Mouse (Mus musculus) embryonic facial prominence, embryonic 10.5 days (tissue): ENCODE data around the gene Ccdc144b. TPM values are rescaled to one million over a fixed set of nuclear protein-coding genes. Genes with fewer than 3 reads are reported as not detected.
A peak's percentile ranks its signal among the peaks of the same experiment; 100 is the strongest.

ENCODE experiments used
- DNase-seq: peaks from one replicate; pipeline ENCODE4 v3.0.0-alpha.2; 2017; ENCODE audit warnings: low spot score
- H3K27ac ChIP-seq: fragments of 300-500 bp; sonication (generic); replicated peaks from 2 replicates; pipeline ENCODE4 v1.5.1; 2016; ENCODE audit warnings: mild to moderate bottlenecking
- H3K27me3 ChIP-seq: fragments of 300-500 bp; sonication (generic); replicated peaks from 2 replicates; pipeline ENCODE4 v1.6.1; 2016; ENCODE audit warnings: low read depth, mild to moderate bottlenecking; ENCODE audit not compliant: poor library complexity, severe bottlenecking
- H3K36me3 ChIP-seq: fragments of 300-500 bp; sonication (generic); replicated peaks from 2 replicates; pipeline ENCODE4 v1.6.1; 2016; ENCODE audit warnings: mild to moderate bottlenecking, moderate library complexity
- H3K4me1 ChIP-seq: fragments of 300-500 bp; sonication (generic); 2 replicates; pipeline ENCODE4 v1.6.1; 2016
- H3K4me3 ChIP-seq: fragments of 300-500 bp; sonication (generic); 2 replicates; pipeline ENCODE4 v1.5.1; 2016; ENCODE audit warnings: mild to moderate bottlenecking, moderate library complexity
- H3K9me3 ChIP-seq: fragments of 300-500 bp; sonication (generic); 2 replicates; pipeline ENCODE4 v1.6.1; 2016; ENCODE audit warnings: mild to moderate bottlenecking
- WGBS: fragments of 180-500 bp; shearing (Covaris S2); methylation state at CpG from one replicate; pipeline ENCODE4 v1.1.7; 2016; 5-methylcytosine and 5-hydroxymethylcytosine counted together
- polyA plus RNA-seq: library from polyadenylated mRNA; unstranded; fragments of >200 nt; fragmentation: Nextera tagmentation; extraction: Ambion mirVana; gene quantifications from 2 replicates; pipeline ENCODE4 v1.2.1, GENCODE M21; 2016

The Ccdc144b gene
- polyA plus RNA-seq, 1 experiment from 2014 or later = not detected

DNA sequence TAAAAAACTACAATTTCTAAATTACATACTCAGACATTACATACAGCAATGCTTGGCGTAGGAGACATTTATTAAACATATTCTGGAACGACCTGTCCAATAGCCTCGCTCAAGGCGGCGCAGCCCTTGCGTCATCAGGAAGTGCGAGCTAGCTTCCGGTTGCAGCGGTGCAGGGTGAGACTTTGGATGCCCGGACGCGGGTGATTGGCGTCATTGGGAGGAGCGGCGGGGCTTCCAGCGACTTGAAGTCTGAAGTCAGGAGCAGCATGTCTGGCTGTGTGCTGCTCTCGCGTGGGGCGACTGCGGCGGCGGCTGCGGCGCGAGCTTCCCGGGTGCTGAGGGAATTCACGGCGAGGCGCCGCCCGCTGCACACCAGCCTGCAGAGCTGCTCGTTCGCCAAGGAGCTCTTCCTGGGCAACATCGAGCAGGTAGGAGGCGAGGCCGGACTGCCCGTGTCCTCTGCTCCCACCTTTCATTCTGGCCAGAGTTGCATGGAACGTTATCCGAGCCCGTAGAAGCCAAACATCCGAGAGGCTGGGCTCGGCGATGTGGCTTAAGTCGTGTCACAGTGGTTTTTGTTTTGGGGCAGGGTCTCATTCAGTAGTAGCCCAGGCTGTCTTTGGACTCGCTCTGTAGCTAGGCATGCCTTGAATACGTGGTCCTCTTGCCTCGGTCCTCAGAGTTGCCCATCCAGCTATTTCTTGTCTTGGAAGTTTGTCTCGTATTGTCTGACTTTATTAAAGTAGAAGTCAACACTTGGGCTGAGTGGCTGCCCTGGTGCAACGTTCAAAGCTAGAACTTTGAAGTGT lies 12.7 kb upstream of the Ccdc144b start, which contains the start of gene Acad9:
Gene Acad9 (plus strand): TSS at position 137 of the 809 bp plus-strand sequence.
- Histone ChIP-seq H3K27ac (peak within 1 kb of the TSS; percentile 83), H3K4me1 (peaks cover 14% of the 10 kb centered on the region), H3K4me3 (peak within 1 kb of the TSS; percentile 67), H3K36me3 (peaks cover 16% of the 10 kb centered on the region), H3K9me3 (no peaks in the 10 kb centered on the region), H3K27me3 (no peaks in the 10 kb centered on the region; the same call in 1 of the 2 replicates)
- WGBS = under 1% methylated on average over 49 of the region's 49 CpGs
- peak; percentile 96 for DNase-seq

GRCm38 (mm10) chr3:36065166-36065565 lies 11.8 kb upstream of the Ccdc144b start:
- H3K4me1 ChIP-seq = peaks cover 14% of the 10 kb centered on the region
- 92% methylated on average over 2 of the region's 2 CpGs for WGBS
- H3K36me3 ChIP-seq = peaks cover 7% of the 10 kb centered on the region
- DNase-seq = no peak
- H3K27me3 ChIP-seq = no peaks in the 10 kb centered on the region; the same call in 1 of the 2 replicates
- H3K9me3 ChIP-seq = no peaks in the 10 kb centered on the region
- no peak overlapping the region for H3K27ac ChIP-seq
- peak overlapping the region; percentile 67 for H3K4me3 ChIP-seq

DNA sequence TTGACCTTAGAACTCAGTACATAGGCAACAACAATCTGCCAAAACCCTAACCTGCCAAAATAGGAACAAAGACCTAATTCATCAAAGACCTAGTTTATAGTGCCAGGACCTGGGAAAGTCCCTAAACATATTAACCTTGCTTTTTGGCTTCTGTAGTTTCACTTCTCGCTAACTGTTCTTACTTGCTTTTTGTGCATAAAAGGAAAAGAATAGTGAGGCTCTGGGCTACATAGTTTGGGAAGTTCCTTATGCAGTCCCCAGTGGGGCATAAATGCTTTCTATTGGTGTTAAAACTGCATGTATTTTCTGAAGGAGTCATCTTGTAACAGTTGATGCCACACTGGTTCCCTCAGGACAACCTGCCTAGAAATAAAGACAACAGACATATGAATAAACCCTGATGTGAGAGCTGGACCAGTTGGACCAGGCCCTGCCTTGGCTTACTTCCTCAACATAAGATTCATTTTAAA lies 11.3 kb upstream of the Ccdc144b start:
- no peaks in the 10 kb centered on the region; the same call in 1 of the 2 replicates for H3K27me3 ChIP-seq
- no peaks in the 10 kb centered on the region for H3K9me3 ChIP-seq
- H3K4me1 ChIP-seq = peaks cover 14% of the 10 kb centered on the region
- H3K36me3 ChIP-seq = peaks cover 2% of the 10 kb centered on the region; the same call in 1 of the 2 replicates
- H3K4me3 ChIP-seq = no peak overlapping the region
- H3K27ac ChIP-seq = no peak overlapping the region
- WGBS = 95% methylated on average over 1 of the region's 1 CpGs
- DNase-seq = no peak

GRCm38 (mm10) chr3:36060096-36060850 lies 6.9 kb upstream of the Ccdc144b start:
- Histone ChIP-seq H3K9me3 (no peaks in the 10 kb centered on the region), H3K36me3 (no peaks in the 10 kb centered on the region), H3K27me3 (no peaks in the 10 kb centered on the region; the same call in 1 of the 2 replicates), H3K27ac (no peak overlapping the region), H3K4me3 (no peak overlapping the region), H3K4me1 (0 out of 2 replicates have a peak, but pooled peaks cover 1% of the 10 kb centered on the region)
- DNase-seq = peak; percentile 54
- 35% methylated on average over 8 of the region's 8 CpGs for WGBS

DNA sequence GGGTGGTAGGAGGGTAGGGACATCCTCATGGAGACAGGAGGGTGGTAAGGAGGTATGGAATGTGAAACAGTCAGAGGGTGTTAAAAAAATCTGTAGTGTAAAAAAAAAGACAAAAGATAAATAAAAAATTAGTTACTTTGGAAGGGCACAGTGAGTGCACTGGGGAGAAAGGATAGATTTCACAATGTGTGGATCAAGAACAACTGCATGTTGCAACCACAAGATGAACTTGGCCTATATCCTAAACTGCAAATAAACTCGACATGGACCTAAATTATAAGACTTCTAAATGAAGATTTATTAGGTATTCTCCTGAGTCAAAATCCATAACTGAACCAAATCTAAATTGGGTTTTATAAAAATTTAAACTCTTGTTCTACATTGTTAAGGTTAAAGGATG lies 4.2 kb downstream of the Ccdc144b start:
- no peaks in the 10 kb centered on the region for H3K9me3 ChIP-seq
- no peak overlapping the region for H3K27ac ChIP-seq
- H3K36me3 ChIP-seq = no peaks in the 10 kb centered on the region
- WGBS = 69% methylated on average over 1 of the region's 1 CpGs
- DNase-seq = no peak
- no peaks in the 10 kb centered on the region for H3K27me3 ChIP-seq
- H3K4me3 ChIP-seq = no peak overlapping the region
- H3K4me1 ChIP-seq = no peaks in the 10 kb centered on the region

- no peak overlapping the region for H3K27ac ChIP-seq
- 86% methylated on average over 4 of the region's 4 CpGs for WGBS
Observed at GRCm38 (mm10) chr3:36045086-36045485, 8.3 kb downstream of the Ccdc144b start.

DNA sequence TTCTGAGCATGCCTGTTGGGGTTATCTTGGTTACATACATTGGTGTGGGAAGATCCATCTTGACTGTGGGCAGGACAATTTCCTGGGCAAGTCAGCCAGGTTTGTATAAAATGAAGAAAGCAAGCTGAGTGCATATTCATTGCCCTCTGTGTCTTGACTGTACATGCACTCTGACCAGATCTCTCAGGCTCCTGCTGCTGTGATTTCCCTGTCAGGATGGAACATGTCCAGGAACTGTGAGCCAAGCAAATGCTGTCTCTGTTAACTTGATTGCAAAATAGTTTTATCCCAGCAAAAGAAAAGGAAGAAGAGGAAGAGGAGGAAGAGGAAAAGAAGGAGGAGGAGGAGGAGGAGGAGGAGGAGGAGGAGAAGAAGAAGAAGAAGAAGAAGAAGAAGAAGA lies 8.8 kb downstream of the Ccdc144b start:
- no peaks in the 10 kb centered on the region for H3K27me3 ChIP-seq
- H3K4me3 ChIP-seq = no peak overlapping the region
- no peak for DNase-seq
- H3K9me3 ChIP-seq = no peaks in the 10 kb centered on the region
- no peak overlapping the region for H3K27ac ChIP-seq
- H3K4me1 ChIP-seq = no peaks in the 10 kb centered on the region
- H3K36me3 ChIP-seq = no peaks in the 10 kb centered on the region

More at GRCm38 (mm10) chr3:36045086-36045485, 8.3 kb downstream of the Ccdc144b start:
- Histone ChIP-seq H3K4me3 (no peak overlapping the region), H3K4me1 (no peaks in the 10 kb centered on the region), H3K36me3 (no peaks in the 10 kb centered on the region), H3K27me3 (no peaks in the 10 kb centered on the region), H3K9me3 (no peaks in the 10 kb centered on the region)
- no peak for DNase-seq

GRCm38 (mm10) chr3:36031740-36032510 lies 21.4 kb downstream of the Ccdc144b start:
- Histone ChIP-seq H3K27ac (no peak overlapping the region), H3K4me3 (no peak overlapping the region), H3K36me3 (no peaks in the 10 kb centered on the region), H3K9me3 (no peaks in the 10 kb centered on the region), H3K27me3 (no peaks in the 10 kb centered on the region), H3K4me1 (no peaks in the 10 kb centered on the region)
- no peak for DNase-seq
- WGBS = 84% methylated on average over 6 of the region's 6 CpGs

- Histone ChIP-seq H3K9me3 (no peaks in the 10 kb centered on the region), H3K36me3 (no peaks in the 10 kb centered on the region), H3K4me3 (no peak overlapping the region), H3K4me1 (no peaks in the 10 kb centered on the region), H3K27me3 (no peaks in the 10 kb centered on the region), H3K27ac (no peak overlapping the region)
- DNase-seq = no peak
- 89% methylated on average over 4 of the region's 4 CpGs for WGBS
Observed at GRCm38 (mm10) chr3:36029993-36030392, 23.4 kb downstream of the Ccdc144b start.

- no peaks in the 10 kb centered on the region for H3K36me3 ChIP-seq
- H3K27ac ChIP-seq = no peak overlapping the region
- H3K27me3 ChIP-seq = no peaks in the 10 kb centered on the region
- no peak for DNase-seq
- H3K4me1 ChIP-seq = no peaks in the 10 kb centered on the region
- 84% methylated on average over 6 of the region's 6 CpGs for WGBS
- no peak overlapping the region for H3K4me3 ChIP-seq
- H3K9me3 ChIP-seq = no peaks in the 10 kb centered on the region
Observed at GRCm38 (mm10) chr3:36025732-36026131, 27.6 kb downstream of the Ccdc144b start.

DNA sequence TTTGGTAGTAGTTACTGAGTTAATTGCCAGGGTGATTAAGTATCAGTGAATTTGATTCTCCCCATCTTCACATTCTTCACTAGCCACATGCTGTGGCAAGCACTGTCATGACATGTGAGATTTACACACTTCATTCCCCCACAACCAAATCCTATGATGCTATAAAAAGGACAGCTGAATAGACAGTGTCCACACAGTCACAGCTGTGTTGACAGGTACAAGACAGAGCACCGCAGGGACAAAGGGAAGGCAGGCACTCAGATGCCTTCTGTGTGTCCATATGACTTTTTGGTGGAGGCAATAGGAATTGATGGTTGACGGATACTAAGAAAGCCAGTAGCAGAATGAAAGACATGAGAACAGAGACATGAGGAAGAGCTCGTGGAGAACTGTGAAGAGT lies 42.1 kb downstream of the Ccdc144b start:
- Histone ChIP-seq H3K27me3 (no peaks in the 10 kb centered on the region), H3K9me3 (no peaks in the 10 kb centered on the region), H3K4me3 (no peak overlapping the region), H3K27ac (no peak overlapping the region), H3K4me1 (no peaks in the 10 kb centered on the region), H3K36me3 (no peaks in the 10 kb centered on the region)
- no peak for DNase-seq
- WGBS = 80% methylated on average over 3 of the region's 3 CpGs
